Comparison of ENCODE assay signal across 20 mouse cellular contexts in the genomic region with DNA sequence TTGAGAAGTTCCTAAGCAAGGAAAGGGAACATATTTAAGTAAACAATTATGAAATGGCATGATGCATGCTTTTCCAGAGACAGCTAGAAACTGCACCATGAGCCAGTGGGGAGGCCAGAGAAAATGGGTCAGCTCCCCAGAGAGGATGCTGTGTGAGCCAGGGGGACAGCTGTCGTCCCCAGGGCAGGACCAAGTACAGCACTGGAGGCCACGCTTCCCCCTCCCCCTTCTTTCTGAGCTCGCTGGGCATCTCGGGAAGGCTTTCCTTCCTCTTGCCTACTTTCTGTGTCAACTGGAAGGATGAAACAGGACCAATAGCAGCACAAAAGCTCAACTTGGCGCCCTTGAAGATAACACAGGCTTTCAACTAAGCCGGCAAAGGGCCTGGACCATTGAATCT. TPM values are rescaled to one million over a fixed set of nuclear protein-coding genes. Genes with fewer than 3 reads are reported as not detected.
A peak's percentile ranks its signal among the peaks of the same experiment; 100 is the strongest.
DNase-seq lines count a peak whose midpoint lies in the region; ATAC-seq and TF ChIP-seq lines count a peak whose summit lies in the region.
"Had no signal": no experiment of that assay in that cellular context is flagged by ENCODE, and none has a peak within 500 bp of the region (broad histone marks: within the 10 kb centered on the region; RNA-seq: fewer than 3 reads in every experiment).

No protein-coding gene starts in this region.

- 21% methylated on average over 6 of the region's 6 CpGs for WGBS in heart, embryonic 10.5 days
- 21% methylated on average over 6 of the region's 6 CpGs for WGBS in intestine, embryonic 15.5 days
- 37% methylated on average over 6 of the region's 6 CpGs for WGBS in stomach, postnatal 0 days

- no peak overlapping the region for H3K4me3 ChIP-seq in heart, embryonic 10.5 days
- peak overlapping the region; percentile 47 for H3K4me3 ChIP-seq in megakaryocyte, embryonic 14.5 days (replicated peaks)
- no peak overlapping the region for H3K4me3 ChIP-seq in intestine, embryonic 15.5 days (replicated peaks)
- no peak overlapping the region for H3K4me3 ChIP-seq in stomach, postnatal 0 days (ENCODE audit: low read depth, low read length)
- H3K4me3 ChIP-seq: forebrain, embryonic 15.5 days; hindbrain, embryonic 12.5 days; limb, embryonic 10.5 days; liver, embryonic 12.5 days; midbrain, embryonic 13.5 days had no signal

- H3K9me3 ChIP-seq in heart, embryonic 10.5 days: no peaks in the 10 kb centered on the region
- peaks cover 8% of the 10 kb centered on the region for H3K9me3 ChIP-seq in megakaryocyte, embryonic 14.5 days
- no peaks in the 10 kb centered on the region; the same call in 1 of the 2 replicates for H3K9me3 ChIP-seq in intestine, embryonic 15.5 days
- H3K9me3 ChIP-seq in stomach, postnatal 0 days (ENCODE audit: control insufficient read depth, low read length): no peaks in the 10 kb centered on the region
- H3K9me3 ChIP-seq: forebrain, embryonic 15.5 days; G1E; hindbrain, embryonic 12.5 days; limb, embryonic 10.5 days; liver, embryonic 12.5 days; midbrain, embryonic 13.5 days had no signal

- peak overlapping the region; percentile 36 for H3K4me2 ChIP-seq in intestine, embryonic 15.5 days (replicated peaks)
- no peak overlapping the region for H3K4me2 ChIP-seq in stomach, postnatal 0 days (replicated peaks; ENCODE audit: low read depth)
- H3K4me2 ChIP-seq: forebrain, embryonic 15.5 days; hindbrain, embryonic 12.5 days; liver, embryonic 12.5 days; midbrain, embryonic 13.5 days had no signal

- ATAC-seq in megakaryocyte, adult 5-6 weeks (ENCODE audit: poor library complexity, severe bottlenecking): no peak
- peak; percentile 65 for ATAC-seq in intestine, embryonic 15.5 days
- no peak for ATAC-seq in stomach, postnatal 0 days (ENCODE audit: low FRiP score, low TSS enrichment)
- ATAC-seq: forebrain, embryonic 15.5 days; liver, embryonic 12.5 days; midbrain, embryonic 13.5 days had no signal

- TF ChIP-seq EP300 in stomach, postnatal 0 days (optimal IDR thresholded peaks at IDR 0.05): no peak

- DNase-seq in heart, adult 11 months: peak; percentile 98
- DNase-seq in heart, embryonic 10.5 days (ENCODE audit: low spot score): no peak
- no peak for DNase-seq in stomach, postnatal 0 days (ENCODE audit: low spot score)
- DNase-seq in layer of hippocampus, adult 8-10 months (ENCODE audit: low spot score in 2 of 2): no peak
- DNase-seq: embryo, embryonic 11 days; kidney, adult 18-20 months; thymus, postnatal 4 days had no signal

- H3K27ac ChIP-seq in heart, embryonic 10.5 days: no peak overlapping the region
- peak overlapping the region; percentile 77 for H3K27ac ChIP-seq in intestine, embryonic 15.5 days
- no peak overlapping the region for H3K27ac ChIP-seq in stomach, postnatal 0 days (replicated peaks)
- H3K27ac ChIP-seq: forebrain, embryonic 15.5 days; hindbrain, embryonic 12.5 days; limb, embryonic 10.5 days; liver, embryonic 12.5 days; midbrain, embryonic 13.5 days had no signal

- no peaks in the 10 kb centered on the region for H3K36me3 ChIP-seq in heart, embryonic 10.5 days
- H3K36me3 ChIP-seq in megakaryocyte, embryonic 14.5 days (replicated peaks; ENCODE audit: low read length): no peaks in the 10 kb centered on the region
- no peaks in the 10 kb centered on the region for H3K36me3 ChIP-seq in intestine, embryonic 15.5 days
- H3K36me3 ChIP-seq in stomach, postnatal 0 days (ENCODE audit: control insufficient read depth, insufficient read depth, low read length): no peaks in the 10 kb centered on the region
- H3K36me3 ChIP-seq: forebrain, embryonic 15.5 days; G1E; hindbrain, embryonic 12.5 days; limb, embryonic 10.5 days; liver, embryonic 12.5 days; midbrain, embryonic 13.5 days had no signal

- no peak overlapping the region for H3K9ac ChIP-seq in intestine, embryonic 15.5 days
- no peak overlapping the region for H3K9ac ChIP-seq in stomach, postnatal 0 days (ENCODE audit: low read length)
- H3K9ac ChIP-seq: forebrain, embryonic 15.5 days; hindbrain, embryonic 12.5 days; liver, embryonic 12.5 days; midbrain, embryonic 13.5 days had no signal

- no peaks in the 10 kb centered on the region; the same call in 1 of the 2 replicates for H3K27me3 ChIP-seq in heart, embryonic 10.5 days (ENCODE audit: insufficient read depth, poor library complexity, severe bottlenecking)
- H3K27me3 ChIP-seq in megakaryocyte, embryonic 14.5 days (replicated peaks): peaks cover 11% of the 10 kb centered on the region
- H3K27me3 ChIP-seq in intestine, embryonic 15.5 days (replicated peaks): no peaks in the 10 kb centered on the region
- no peaks in the 10 kb centered on the region for H3K27me3 ChIP-seq in stomach, postnatal 0 days (ENCODE audit: control insufficient read depth, insufficient read depth, low read length)
- H3K27me3 ChIP-seq: forebrain, embryonic 15.5 days; hindbrain, embryonic 12.5 days; midbrain, embryonic 13.5 days had no signal

- TF ChIP-seq CTCF in stomach, postnatal 0 days (IDR thresholded peaks at IDR 0.05; ENCODE audit: low read depth): no peak

- H3K4me1 ChIP-seq in heart, embryonic 10.5 days: no peaks in the 10 kb centered on the region
- H3K4me1 ChIP-seq in megakaryocyte, embryonic 14.5 days: no peaks in the 10 kb centered on the region
- peaks cover 3% of the 10 kb centered on the region for H3K4me1 ChIP-seq in intestine, embryonic 15.5 days (replicated peaks)
- H3K4me1 ChIP-seq in stomach, postnatal 0 days (replicated peaks; ENCODE audit: control insufficient read depth, insufficient read depth): no peaks in the 10 kb centered on the region
- H3K4me1 ChIP-seq: forebrain, embryonic 15.5 days; hindbrain, embryonic 12.5 days; limb, embryonic 10.5 days; liver, embryonic 12.5 days; midbrain, embryonic 13.5 days had no signal

RNA-seq across cellular contexts. Expression of a gene that starts 13.0 kb away (rescaled TPM):
- polyA plus RNA-seq in heart, embryonic 10.5 days (2016; fragmentation: Nextera tagmentation; extraction: Ambion mirVana): 0.09 and 0.38 TPM in 2 replicates
- polyA plus RNA-seq in megakaryocyte, embryonic 14.5 days (2012; ENCODE audit: insufficient read depth, low replicate concordance): 0.43 TPM in 1 of 2 replicates, not detected in the other
- total RNA-seq in megakaryocyte, adult 5-6 weeks (2015): 3.0 and 3.4 TPM in 2 replicates
- 1.9 and 2.4 TPM in 2 replicates for total RNA-seq in megakaryocyte, adult 5-6 weeks (2017)
- 19.6 and 20.5 TPM in 2 replicates for polyA plus RNA-seq in intestine, embryonic 15.5 days (2015; fragmentation: Nextera tagmentation; extraction: Ambion mirVana)
- 8.7 and 9.9 TPM in 2 replicates for polyA plus RNA-seq in stomach, postnatal 0 days (2015; fragmentation: Nextera tagmentation; extraction: Ambion mirVana)
- total RNA-seq in layer of hippocampus, adult 8-10 months (2022): 10 to 100 TPM in 2 of 4 experiments, 1 to 10 TPM in 2; 7.0 to 16.5 (median 11.2) TPM

RNA-seq across cellular contexts. Expression of a gene that starts 21.7 kb away (rescaled TPM):
- 0.06 TPM in 1 of 2 replicates, not detected in the other for polyA plus RNA-seq in heart, embryonic 10.5 days (2016; fragmentation: Nextera tagmentation; extraction: Ambion mirVana)
- polyA plus RNA-seq in megakaryocyte, embryonic 14.5 days (2012; ENCODE audit: insufficient read depth, low replicate concordance): not detected in 2 replicates
- 0.51 and 2.6 TPM in 2 replicates for total RNA-seq in megakaryocyte, adult 5-6 weeks (2015)
- 1.8 and 5.0 TPM in 2 replicates for total RNA-seq in megakaryocyte, adult 5-6 weeks (2017)
- not detected in 2 replicates for polyA plus RNA-seq in intestine, embryonic 15.5 days (2015; fragmentation: Nextera tagmentation; extraction: Ambion mirVana)
- polyA plus RNA-seq in stomach, postnatal 0 days (2015; fragmentation: Nextera tagmentation; extraction: Ambion mirVana): not detected in 2 replicates
- under 1 TPM in 1 of 4 experiments, not detected in 3; 0.23 TPM for total RNA-seq in layer of hippocampus, adult 8-10 months (2022)
- total RNA-seq: adrenal gland, adult 18-20 months; G1E; layer of hippocampus, adult 18-20 months; left cerebral cortex, adult 18-20 months had no signal
- polyA plus RNA-seq: cerebellum, adult 2 months; forebrain, embryonic 15.5 days; G1E; limb, embryonic 10.5 days had no signal
